Mouse (Mus musculus): ENCODE results near the gene Cald1. TPM values are rescaled to one million over a fixed set of nuclear protein-coding genes. Genes with fewer than 3 reads are reported as not detected.

Cald1 gene
- polyA plus RNA-seq, 1 experiment from 2014 or later = 279 TPM

DNA sequence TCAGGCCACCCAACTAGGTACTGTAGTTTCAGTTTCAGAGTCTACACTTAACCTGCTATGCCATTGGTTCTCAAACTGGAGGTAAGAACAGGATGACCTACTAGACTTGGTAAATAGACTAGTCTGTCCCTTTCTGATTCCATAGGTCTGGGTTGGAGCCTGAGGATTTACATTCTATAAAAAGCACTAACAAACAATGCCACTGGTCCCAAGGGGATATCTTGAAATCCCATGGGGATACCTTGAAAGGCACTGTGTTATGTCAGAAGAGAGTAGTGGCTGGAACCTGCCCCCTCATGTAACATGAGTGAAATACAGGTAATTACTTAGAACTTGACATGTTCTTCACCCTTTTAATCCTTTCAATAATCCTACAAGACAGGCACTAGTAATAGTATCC is 178.1 kb downstream of the Cald1 start:
- Histone ChIP-seq H3K4me3 (ENCODE audit: low read length) (no peak overlapping the region), H3K9me3 (ENCODE audit: control insufficient read depth, low read length) (no peaks in the 10 kb centered on the region), H3K36me3 (ENCODE audit: control insufficient read depth, insufficient read depth, low read length) (peaks cover 4% of the 10 kb centered on the region; the same call in 1 of the 2 replicates)

DNA sequence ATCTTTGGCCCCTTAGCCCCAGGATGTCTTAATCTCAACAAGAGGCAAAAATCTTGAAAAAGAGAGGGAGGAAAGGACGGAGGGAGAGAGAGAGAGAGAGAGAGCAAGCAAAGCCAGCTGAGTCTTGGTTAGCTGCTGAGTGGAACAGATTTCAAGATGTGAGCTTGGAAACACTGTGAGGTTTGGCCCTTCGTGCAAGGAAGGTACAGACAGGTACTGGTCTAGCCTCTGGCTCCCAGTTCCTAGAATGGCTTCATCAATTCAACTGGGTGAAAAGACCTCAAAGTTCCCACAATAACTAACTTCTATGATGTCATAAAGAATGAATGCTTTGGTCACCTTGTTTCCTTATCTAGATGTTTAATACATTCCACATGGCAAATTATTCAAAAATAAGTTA is 178.8 kb downstream of the Cald1 start:
- H3K9me3 ChIP-seq (ENCODE audit: control insufficient read depth, low read length) = no peaks in the 10 kb centered on the region
- H3K4me2 ChIP-seq (ENCODE audit: low read depth, low read length) = no peak overlapping the region
- 68% methylated on average over 2 of the region's 2 CpGs for WGBS
- no peaks in the 10 kb centered on the region for H3K27me3 ChIP-seq (ENCODE audit: control insufficient read depth, insufficient read depth, low read depth, low read length)
- no peak overlapping the region for H3K9ac ChIP-seq (ENCODE audit: low read length)
- 0 out of 2 replicates have a peak, but pooled peaks cover 2% of the 10 kb centered on the region for H3K4me1 ChIP-seq (replicated peaks; ENCODE audit: control insufficient read depth, insufficient read depth, low read length)
- ATAC-seq (ENCODE audit: low read depth) = no peak
- peaks cover 4% of the 10 kb centered on the region; the same call in 1 of the 2 replicates for H3K36me3 ChIP-seq (ENCODE audit: control insufficient read depth, insufficient read depth, low read length)
- H3K4me3 ChIP-seq (ENCODE audit: low read length) = no peak overlapping the region
- H3K27ac ChIP-seq (ENCODE audit: low read length) = no peak overlapping the region

More for the DNA sequence above, 178.1 kb downstream of the Cald1 start:
- Histone ChIP-seq H3K27ac (ENCODE audit: low read length) (no peak overlapping the region), H3K4me2 (ENCODE audit: low read depth, low read length) (no peak overlapping the region), H3K4me1 (replicated peaks; ENCODE audit: control insufficient read depth, insufficient read depth, low read length) (0 out of 2 replicates have a peak, but pooled peaks cover 2% of the 10 kb centered on the region), H3K27me3 (ENCODE audit: control insufficient read depth, insufficient read depth, low read depth, low read length) (no peaks in the 10 kb centered on the region), H3K9ac (ENCODE audit: low read length) (no peak overlapping the region)
- ATAC-seq (ENCODE audit: low read depth) = no peak

DNA sequence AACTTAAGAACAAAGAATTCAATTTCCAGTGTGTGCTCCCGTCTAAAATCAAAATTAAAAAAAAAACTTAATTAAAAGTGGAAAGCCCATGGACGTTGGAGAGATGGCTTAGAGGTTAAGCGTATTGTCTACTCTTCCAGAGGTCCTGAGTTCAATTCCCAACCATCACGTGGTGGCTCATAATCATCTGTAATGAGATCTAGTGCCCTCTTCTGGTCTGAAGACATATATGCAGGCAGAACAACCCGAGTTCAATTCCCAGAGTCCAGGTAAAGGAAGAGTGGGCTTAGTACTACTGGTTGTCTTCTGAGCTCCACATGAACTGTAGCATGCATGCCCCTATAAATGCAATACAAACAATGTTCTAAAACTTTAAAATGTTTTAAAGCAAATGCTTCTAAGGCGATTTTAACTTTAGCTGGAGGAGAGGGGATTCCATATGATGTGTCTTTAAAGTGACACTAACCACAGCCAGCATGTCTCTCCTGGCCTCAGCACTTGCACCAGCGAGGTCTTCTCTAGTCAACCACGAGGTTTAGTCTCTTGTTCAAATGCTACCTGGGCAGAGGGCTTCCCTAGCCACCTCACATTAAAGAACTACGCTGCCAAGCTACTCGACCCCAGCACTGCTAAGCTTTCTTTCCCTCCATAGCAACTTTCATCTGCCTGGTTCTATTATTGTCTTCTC is 179.8 kb downstream of the Cald1 start:
- Histone ChIP-seq H3K27ac (ENCODE audit: low read length) (no peak overlapping the region), H3K4me1 (replicated peaks; ENCODE audit: control insufficient read depth, insufficient read depth, low read length) (peaks cover 2% of the 10 kb centered on the region; the same call in 1 of the 2 replicates), H3K9ac (ENCODE audit: low read length) (no peak overlapping the region), H3K27me3 (ENCODE audit: control insufficient read depth, insufficient read depth, low read depth, low read length) (no peaks in the 10 kb centered on the region), H3K4me3 (ENCODE audit: low read length) (no peak overlapping the region), H3K36me3 (ENCODE audit: control insufficient read depth, insufficient read depth, low read length) (no peaks in the 10 kb centered on the region), H3K9me3 (ENCODE audit: control insufficient read depth, low read length) (no peaks in the 10 kb centered on the region), H3K4me2 (ENCODE audit: low read depth, low read length) (no peak overlapping the region)
- WGBS = 70% methylated on average over 10 of the region's 10 CpGs
- no peak for ATAC-seq (ENCODE audit: low read depth)

DNA sequence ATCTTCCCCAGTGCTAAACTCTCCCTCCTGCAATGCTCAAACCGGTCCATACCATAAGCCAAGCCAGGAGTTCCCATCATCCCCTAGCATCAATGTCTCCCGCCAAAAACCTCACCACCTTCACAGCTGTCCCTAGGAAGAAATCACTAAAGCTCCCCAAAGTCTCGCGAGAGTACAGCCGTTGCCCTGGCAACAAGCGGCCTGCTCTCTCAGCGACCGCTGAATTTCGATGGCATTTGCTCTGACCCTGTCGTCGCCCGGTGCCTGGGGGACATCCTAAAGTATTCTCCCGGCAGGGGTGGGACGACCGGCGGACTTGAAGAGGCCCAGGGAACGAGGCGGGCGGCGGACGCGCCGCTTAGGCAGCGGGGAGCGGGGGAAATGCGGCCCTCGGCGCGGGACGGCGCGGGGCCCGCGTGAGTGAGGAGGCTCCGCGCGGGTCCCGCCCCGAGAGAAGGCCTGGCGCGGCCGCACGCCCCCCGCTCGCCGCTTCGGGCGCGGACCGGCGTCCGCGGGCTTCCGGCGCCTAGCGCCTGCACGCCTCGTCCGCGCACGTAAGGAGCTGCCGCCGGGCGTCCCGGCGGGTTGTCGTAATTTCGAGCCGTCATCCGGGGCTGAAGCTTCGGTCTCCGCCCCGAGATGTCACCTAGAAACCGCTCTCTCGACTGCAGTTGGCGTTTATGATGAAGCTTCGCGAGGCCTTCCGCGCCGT is 182.1 kb downstream of the Cald1 start, which contains the start of gene Agbl3:
Agbl3 (plus strand) TSS at position 202 of the 712 bp plus-strand sequence.
- peak within 1 kb of the TSS; percentile 73 for H3K4me2 ChIP-seq (ENCODE audit: low read depth, low read length)
- WGBS = under 1% methylated on average over 49 of the region's 81 CpGs
- no peaks in the 10 kb centered on the region for H3K27me3 ChIP-seq (ENCODE audit: control insufficient read depth, insufficient read depth, low read depth, low read length)
- no peaks in the 10 kb centered on the region for H3K9me3 ChIP-seq (ENCODE audit: control insufficient read depth, low read length)
- H3K36me3 ChIP-seq (ENCODE audit: control insufficient read depth, insufficient read depth, low read length) = peaks cover 4% of the 10 kb centered on the region; the same call in 1 of the 2 replicates
- peaks cover 2% of the 10 kb centered on the region; the same call in 1 of the 2 replicates for H3K4me1 ChIP-seq (replicated peaks; ENCODE audit: control insufficient read depth, insufficient read depth, low read length)
- peak; percentile 94 for ATAC-seq (ENCODE audit: low read depth)
- peak within 1 kb of the TSS; percentile 99 for H3K27ac ChIP-seq (ENCODE audit: low read length)
- peak within 1 kb of the TSS; percentile 75 for H3K4me3 ChIP-seq (ENCODE audit: low read length)
- H3K9ac ChIP-seq (ENCODE audit: low read length) = peak within 1 kb of the TSS; percentile 96

DNA sequence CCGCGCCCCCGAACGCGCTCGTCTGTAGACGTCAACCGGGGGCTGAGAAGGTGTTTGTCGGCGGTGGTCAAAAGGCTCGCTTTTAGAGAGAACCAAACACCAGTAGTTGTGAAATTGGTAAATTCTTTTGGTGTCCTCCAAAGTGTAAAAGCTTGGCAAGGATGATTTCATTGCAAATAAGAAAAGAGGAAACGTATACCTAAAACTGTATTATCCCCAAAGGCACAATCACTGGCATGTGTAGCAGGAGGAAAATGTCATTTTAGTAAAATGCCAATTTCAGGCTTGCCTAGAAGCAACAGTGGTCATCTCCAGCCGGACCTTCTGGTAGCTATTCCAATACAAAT is 182.6 kb downstream of the Cald1 start:
- Histone ChIP-seq H3K4me2 (ENCODE audit: low read depth, low read length) (peak overlapping the region; percentile 73), H3K27me3 (ENCODE audit: control insufficient read depth, insufficient read depth, low read depth, low read length) (no peaks in the 10 kb centered on the region), H3K9me3 (ENCODE audit: control insufficient read depth, low read length) (no peaks in the 10 kb centered on the region), H3K4me1 (replicated peaks; ENCODE audit: control insufficient read depth, insufficient read depth, low read length) (peaks cover 2% of the 10 kb centered on the region; the same call in 1 of the 2 replicates), H3K9ac (ENCODE audit: low read length) (peak overlapping the region; percentile 96), H3K36me3 (ENCODE audit: control insufficient read depth, insufficient read depth, low read length) (peaks cover 6% of the 10 kb centered on the region), H3K27ac (ENCODE audit: low read length) (peak overlapping the region; percentile 99), H3K4me3 (ENCODE audit: low read length) (peak overlapping the region; percentile 75)
- WGBS = 2% methylated on average over 13 of the region's 13 CpGs
- ATAC-seq (ENCODE audit: low read depth) = no peak

GRCm38 (mm10) chr6:34782493-34782892 is 184.2 kb downstream of the Cald1 start:
- WGBS = 85% methylated on average over 1 of the region's 1 CpGs
- no peak for ATAC-seq (ENCODE audit: low read depth)

DNA sequence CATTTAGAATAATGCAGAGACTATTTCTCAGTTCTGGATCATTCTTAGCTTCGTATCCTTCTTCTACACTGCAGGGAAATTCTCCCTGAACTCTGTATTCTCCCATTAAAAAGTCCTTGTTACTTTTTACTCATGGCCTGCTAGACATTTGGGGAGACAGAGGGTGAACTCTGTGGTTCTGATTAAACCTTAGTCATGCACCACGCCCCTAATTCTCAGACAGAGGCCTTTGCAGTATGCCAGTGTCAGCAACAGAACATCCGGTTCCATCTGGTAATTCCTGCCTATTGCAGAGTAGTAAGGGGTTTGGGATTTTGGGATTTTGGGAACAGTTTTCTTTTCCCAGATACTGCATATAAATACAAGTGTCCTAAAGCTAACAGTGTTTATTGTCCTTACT is 198.6 kb downstream of the Cald1 start:
- 67% methylated on average over 3 of the region's 3 CpGs for WGBS
- H3K4me3 ChIP-seq (ENCODE audit: low read length) = no peak overlapping the region
- H3K36me3 ChIP-seq (ENCODE audit: control insufficient read depth, insufficient read depth, low read length) = no peaks in the 10 kb centered on the region
- peak overlapping the region; percentile 75 for H3K27ac ChIP-seq (ENCODE audit: low read length)
- H3K4me2 ChIP-seq (ENCODE audit: low read depth, low read length) = no peak overlapping the region
- peaks cover 6% of the 10 kb centered on the region for H3K4me1 ChIP-seq (replicated peaks; ENCODE audit: control insufficient read depth, insufficient read depth, low read length)
- no peak overlapping the region for H3K9ac ChIP-seq (ENCODE audit: low read length)
- no peak; the same call in 1 of the 2 replicates for ATAC-seq (ENCODE audit: low read depth)
- no peaks in the 10 kb centered on the region for H3K27me3 ChIP-seq (ENCODE audit: control insufficient read depth, insufficient read depth, low read depth, low read length)
- H3K9me3 ChIP-seq (ENCODE audit: control insufficient read depth, low read length) = no peaks in the 10 kb centered on the region

More at GRCm38 (mm10) chr6:34782493-34782892, 184.2 kb downstream of the Cald1 start:
- Histone ChIP-seq H3K4me3 (ENCODE audit: low read length) (no peak overlapping the region), H3K4me2 (ENCODE audit: low read depth, low read length) (no peak overlapping the region), H3K9ac (ENCODE audit: low read length) (no peak overlapping the region), H3K27me3 (ENCODE audit: control insufficient read depth, insufficient read depth, low read depth, low read length) (no peaks in the 10 kb centered on the region), H3K9me3 (ENCODE audit: control insufficient read depth, low read length) (no peaks in the 10 kb centered on the region), H3K27ac (ENCODE audit: low read length) (no peak overlapping the region), H3K4me1 (replicated peaks; ENCODE audit: control insufficient read depth, insufficient read depth, low read length) (peaks cover 2% of the 10 kb centered on the region; the same call in 1 of the 2 replicates), H3K36me3 (ENCODE audit: control insufficient read depth, insufficient read depth, low read length) (peaks cover 7% of the 10 kb centered on the region)

DNA sequence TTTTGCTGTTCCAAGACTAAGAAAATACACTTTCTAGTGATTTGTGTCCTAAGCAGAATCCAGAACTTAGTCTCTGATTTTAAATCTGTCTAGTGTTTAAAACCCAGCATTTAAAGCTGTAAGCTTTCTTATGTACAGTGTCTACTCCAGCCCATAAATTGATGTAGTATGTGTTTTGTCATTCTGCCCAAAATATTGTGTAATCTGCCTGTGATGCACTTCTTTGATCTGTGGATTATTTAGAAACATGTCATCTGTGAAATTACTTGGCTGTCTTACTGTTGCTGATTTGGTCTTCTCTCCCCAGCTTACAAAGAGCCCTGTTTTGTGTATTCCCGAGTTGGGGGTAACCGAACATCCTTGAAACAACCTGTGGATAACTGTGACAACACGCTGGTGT is 199.6 kb downstream of the Cald1 start:
- H3K27ac ChIP-seq (ENCODE audit: low read length) = peak overlapping the region; percentile 94
- peak; percentile 96 for ATAC-seq (ENCODE audit: low read depth)

DNA sequence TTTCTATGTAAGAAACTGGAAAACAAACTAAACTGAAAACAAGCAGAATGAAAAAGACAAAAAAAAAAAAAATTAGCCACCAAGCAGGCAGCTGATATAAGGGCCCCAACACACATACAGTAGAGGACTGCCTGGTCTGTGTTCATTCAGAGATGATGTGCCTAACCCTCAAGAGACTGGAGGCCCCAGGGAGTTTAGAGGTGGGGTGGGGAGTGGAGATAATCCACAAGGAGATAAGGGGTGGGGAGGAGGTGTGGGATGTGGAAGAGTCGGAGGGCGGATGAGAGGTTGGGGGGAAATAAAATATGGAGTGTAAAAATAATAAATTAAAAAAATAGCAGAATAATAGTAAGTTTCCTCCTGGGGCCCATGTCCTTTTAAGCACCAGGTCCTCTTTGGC is 207.3 kb downstream of the Cald1 start:
- Histone ChIP-seq H3K4me3 (ENCODE audit: low read length) (no peak overlapping the region), H3K27ac (ENCODE audit: low read length) (no peak overlapping the region), H3K9ac (ENCODE audit: low read length) (no peak overlapping the region), H3K4me1 (replicated peaks; ENCODE audit: control insufficient read depth, insufficient read depth, low read length) (no peaks in the 10 kb centered on the region), H3K9me3 (ENCODE audit: control insufficient read depth, low read length) (no peaks in the 10 kb centered on the region), H3K36me3 (ENCODE audit: control insufficient read depth, insufficient read depth, low read length) (no peaks in the 10 kb centered on the region), H3K4me2 (ENCODE audit: low read depth, low read length) (no peak overlapping the region), H3K27me3 (ENCODE audit: control insufficient read depth, insufficient read depth, low read depth, low read length) (no peaks in the 10 kb centered on the region)
- no peak for ATAC-seq (ENCODE audit: low read depth)
- 41% methylated on average over 2 of the region's 2 CpGs for WGBS

More for the DNA sequence above, 199.6 kb downstream of the Cald1 start:
- Histone ChIP-seq H3K9me3 (ENCODE audit: control insufficient read depth, low read length) (no peaks in the 10 kb centered on the region), H3K9ac (ENCODE audit: low read length) (no peak overlapping the region), H3K27me3 (ENCODE audit: control insufficient read depth, insufficient read depth, low read depth, low read length) (no peaks in the 10 kb centered on the region), H3K4me3 (ENCODE audit: low read length) (no peak overlapping the region), H3K36me3 (ENCODE audit: control insufficient read depth, insufficient read depth, low read length) (no peaks in the 10 kb centered on the region), H3K4me1 (replicated peaks; ENCODE audit: control insufficient read depth, insufficient read depth, low read length) (peaks cover 6% of the 10 kb centered on the region), H3K4me2 (ENCODE audit: low read depth, low read length) (no peak overlapping the region)
- 41% methylated on average over 3 of the region's 3 CpGs for WGBS
